Mouse (Mus musculus): Measurements from ENCODE around the gene Gm11168. TPM values are rescaled to one million over a fixed set of nuclear protein-coding genes. Genes with fewer than 3 reads are reported as not detected.
"Not testable (repeated sequence)": the region's sequence is repeated elsewhere in the genome, so short reads cannot be mapped to it uniquely, and the experiment has no call there.

Gm11168 gene
- total RNA-seq, 2 experiments from 2014 or later = not detected

DNA sequence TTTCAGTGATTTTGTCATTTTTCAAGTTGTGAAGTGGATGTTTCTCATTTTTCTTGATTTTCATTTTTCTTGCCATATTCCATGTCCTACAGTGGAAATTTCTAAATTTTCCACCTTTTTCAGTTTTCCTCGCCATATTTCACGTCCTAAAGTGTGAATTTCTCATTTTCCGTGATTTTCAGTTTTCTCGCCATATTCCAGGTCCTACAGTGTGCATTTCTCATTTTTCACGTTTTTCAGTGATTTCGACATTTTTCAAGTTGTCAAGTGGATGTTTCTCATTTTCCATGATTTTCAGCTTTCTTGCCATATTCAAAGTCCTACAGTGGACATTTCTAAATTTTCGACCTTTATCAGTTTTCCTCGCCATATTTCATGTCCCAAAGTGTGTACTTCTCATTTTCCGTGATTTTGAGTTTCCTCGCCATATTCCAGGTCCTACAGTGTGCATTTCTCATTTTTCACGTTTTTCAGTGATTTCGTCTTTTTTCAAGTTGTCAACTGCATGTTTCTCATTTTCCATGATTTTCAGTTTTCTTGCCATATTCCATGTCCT is 21.8 kb downstream of the Gm11168 start, which contains the start of gene Gm10717:
TSS of gene Gm10717 (plus strand) at position 506 of the 556 bp plus-strand sequence.
- DNase-seq (ENCODE audit: extremely low spot score in 1 of 2, low spot score in 1 of 2) = peak; percentile 9 to 13

DNA sequence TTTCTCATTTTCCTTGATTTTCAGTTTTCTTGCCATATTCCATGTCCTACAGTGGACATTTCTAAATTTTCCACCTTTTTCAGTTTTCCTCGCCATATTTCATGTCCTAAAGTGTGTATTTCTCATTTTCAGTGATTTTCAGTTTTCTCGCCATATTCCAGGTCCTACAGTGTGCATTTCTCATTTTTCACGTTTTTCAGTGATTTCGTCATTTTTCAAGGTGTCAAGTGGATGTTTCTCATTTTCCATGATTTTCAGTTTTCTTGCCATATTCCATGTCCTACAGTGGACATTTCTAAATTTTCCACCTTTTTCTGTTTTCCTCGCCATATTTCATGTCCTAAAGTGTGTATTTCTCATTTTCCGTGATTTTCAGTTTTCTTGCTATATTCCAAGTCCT is 22.5 kb downstream of the Gm11168 start:
- DNase-seq (ENCODE audit: extremely low spot score in 1 of 2, low spot score in 1 of 2) = peak; percentile 33 to 71

DNA sequence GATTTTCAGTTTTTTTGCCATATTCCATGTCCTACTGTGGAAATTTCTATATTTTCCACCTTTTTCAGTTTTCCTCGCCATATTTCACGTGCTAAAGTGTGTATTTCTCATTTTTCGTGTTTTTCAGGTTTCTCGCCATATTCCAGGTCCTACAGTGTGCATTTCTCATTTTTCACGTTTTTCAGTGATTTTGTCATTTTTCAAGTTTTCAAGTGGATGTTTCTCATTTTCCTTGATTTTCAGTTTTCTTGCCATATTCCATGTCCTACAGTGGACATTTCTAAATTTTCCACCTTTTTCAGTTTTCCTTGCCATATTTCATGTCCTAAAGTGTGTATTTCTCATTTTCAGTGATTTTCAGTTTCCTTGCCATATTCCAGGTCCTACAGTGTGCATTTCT is 23.0 kb downstream of the Gm11168 start:
- DNase-seq (ENCODE audit: extremely low spot score in 1 of 2, low spot score in 1 of 2) = not testable (repeated sequence)

DNA sequence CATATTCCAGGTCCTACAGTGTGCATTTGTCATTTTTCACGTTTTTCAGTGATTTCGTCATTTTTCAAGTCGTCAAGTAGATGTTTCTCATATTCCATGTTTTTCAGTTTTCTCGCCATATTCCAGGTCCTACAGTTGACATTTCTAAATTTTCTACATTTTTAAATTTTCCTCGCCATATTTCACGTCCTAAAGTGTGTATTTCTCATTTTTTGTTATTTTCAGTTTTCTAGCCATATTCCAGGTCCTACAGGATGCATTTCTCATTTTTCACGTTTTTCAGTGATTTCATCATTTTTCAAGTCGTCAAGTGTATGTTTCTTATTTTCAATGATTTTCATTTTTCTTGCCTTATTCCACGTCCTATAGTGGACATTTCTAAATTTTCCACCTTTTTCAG is 23.6 kb downstream of the Gm11168 start:
- DNase-seq (ENCODE audit: extremely low spot score in 1 of 2, low spot score in 1 of 2) = not testable (repeated sequence)

DNA sequence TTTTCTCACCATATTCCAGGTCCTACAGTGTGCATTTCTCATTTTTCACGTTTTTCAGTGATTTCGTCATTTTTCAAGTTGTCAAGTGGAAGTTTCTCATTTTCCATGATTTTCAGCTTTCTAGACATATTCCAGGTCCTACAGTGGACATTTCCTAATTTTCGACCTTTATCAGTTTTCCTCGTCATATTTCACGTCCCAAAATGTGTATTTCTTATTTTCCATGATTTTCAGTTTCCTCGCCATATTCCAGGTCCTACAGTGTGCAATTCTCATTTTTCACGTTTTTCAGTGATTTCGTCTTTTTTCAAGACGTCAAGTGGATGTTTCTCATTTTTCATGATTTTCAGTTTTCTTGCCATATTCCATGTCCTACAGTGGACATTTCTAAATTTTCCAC is 24.1 kb downstream of the Gm11168 start:
- DNase-seq (ENCODE audit: extremely low spot score in 1 of 2, low spot score in 1 of 2) = not testable (repeated sequence)

DNA sequence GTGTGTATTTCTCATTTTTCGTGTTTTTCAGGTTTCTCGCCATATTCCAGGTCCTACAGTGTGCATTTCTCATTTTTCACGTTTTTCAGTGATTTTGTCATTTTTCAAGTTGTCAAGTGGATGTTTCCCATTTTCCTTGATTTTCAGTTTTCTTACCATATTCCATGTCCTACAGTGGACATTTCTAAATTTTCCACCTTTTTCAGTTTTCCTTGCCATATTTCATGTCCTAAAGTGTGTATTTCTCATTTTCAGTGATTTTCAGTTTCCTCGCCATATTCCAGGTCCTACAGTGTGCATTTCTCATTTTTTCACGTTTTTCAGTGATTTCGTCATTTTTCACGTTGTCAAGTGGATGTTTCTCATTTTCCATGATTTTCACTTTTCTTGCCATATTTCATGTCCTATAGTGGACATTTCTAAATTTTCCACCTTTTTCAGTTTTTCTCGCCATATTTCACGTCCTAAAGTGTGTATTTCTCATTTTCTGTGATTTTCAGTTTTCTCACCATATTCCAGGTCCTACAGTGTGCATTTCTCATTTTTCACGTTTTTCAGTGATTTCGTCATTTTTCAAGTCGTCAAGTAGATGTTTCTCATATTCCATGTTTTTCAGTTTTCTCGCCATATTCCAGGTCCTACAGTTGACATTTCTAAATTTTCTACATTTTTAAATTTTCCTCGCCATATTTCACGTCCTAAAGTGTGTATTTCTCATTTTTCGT is 26.3 kb downstream of the Gm11168 start:
- DNase-seq (ENCODE audit: extremely low spot score in 1 of 2, low spot score in 1 of 2) = peak in 1 of 2 experiments; percentile 1

DNA sequence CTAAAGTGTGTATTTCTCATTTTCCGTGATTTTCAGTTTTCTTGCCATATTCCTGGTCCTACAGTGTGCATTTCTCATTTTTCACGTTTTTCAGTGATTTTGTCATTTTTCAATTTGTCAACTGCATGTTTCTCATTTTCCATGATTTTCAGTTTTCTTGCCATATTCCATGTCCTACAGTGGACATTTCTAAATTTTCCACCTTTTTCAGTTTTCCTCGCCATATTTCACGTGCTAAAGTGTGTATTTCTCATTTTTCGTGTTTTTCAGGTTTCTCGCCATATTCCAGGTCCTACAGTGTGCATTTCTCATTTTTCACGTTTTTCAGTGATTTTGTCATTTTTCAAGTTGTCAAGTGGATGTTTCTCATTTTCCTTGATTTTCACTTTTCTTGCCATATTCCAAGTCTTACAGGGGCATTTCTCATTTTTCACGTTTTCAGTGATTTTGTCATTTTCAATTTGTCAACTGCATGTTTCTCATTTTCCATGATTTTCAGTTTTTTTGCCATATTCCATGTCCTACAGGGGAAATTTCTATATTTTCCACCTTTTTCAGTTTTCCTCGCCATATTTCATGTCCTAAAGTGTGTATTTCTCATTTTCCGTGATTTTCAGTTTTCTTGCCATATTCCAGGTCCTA is 27.7 kb downstream of the Gm11168 start:
- not testable (repeated sequence) for DNase-seq (ENCODE audit: extremely low spot score in 1 of 2, low spot score in 1 of 2)

DNA sequence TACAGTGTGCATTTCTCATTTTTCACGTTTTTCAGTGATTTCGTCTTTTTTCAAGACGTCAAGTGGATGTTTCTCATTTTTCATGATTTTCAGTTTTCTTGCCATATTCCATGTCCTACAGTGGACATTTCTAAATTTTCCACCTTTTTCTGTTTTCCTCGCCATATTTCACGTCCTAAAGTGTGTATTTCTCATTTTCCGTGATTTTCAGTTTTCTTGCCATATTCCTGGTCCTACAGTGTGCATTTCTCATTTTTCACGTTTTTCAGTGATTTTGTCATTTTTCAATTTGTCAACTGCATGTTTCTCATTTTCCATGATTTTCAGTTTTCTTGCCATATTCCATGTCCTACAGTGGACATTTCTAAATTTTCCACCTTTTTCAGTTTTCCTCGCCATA is 31.2 kb downstream of the Gm11168 start, which contains the start of gene Gm17535:
TSS of gene Gm17535 (plus strand) at position 301 of the 400 bp plus-strand sequence.
- not testable (repeated sequence) for DNase-seq (ENCODE audit: extremely low spot score in 1 of 2, low spot score in 1 of 2)

DNA sequence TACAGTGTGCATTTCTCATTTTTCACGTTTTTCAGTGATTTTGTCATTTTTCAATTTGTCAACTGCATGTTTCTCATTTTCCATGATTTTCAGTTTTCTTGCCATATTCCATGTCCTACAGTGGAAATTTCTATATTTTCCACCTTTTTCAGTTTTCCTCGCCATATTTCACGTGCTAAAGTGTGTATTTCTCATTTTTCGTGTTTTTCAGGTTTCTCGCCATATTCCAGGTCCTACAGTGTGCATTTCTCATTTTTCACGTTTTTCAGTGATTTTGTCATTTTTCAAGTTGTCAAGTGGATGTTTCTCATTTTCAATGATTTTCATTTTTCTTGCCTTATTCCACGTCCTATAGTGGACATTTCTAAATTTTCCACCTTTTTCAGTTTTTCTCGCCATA is 33.4 kb downstream of the Gm11168 start, which contains the start of gene Gm10715:
TSS of gene Gm10715 (plus strand) at position 301 of the 400 bp plus-strand sequence.
- DNase-seq (ENCODE audit: extremely low spot score in 1 of 2, low spot score in 1 of 2) = not testable (repeated sequence)

DNA sequence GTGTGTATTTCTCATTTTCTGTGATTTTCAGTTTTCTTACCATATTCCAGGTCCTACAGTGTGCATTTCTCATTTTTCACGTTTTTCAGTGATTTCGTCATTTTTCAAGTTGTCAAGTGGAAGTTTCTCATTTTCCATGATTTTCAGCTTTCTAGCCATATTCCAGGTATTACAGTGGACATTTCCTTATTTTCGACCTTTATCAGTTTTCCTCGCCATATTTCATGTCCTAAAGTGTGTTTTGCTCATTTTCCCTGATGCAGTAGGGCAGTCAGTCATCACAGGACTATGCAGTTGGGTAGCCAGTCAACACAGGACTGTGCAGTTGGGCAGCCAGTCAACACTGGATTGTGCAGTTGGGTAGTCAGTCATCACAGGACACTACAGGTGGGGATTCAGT is 35.0 kb downstream of the Gm11168 start:
- not testable (repeated sequence) for DNase-seq (ENCODE audit: extremely low spot score in 1 of 2, low spot score in 1 of 2)

Small RNA genes within 50 kb of the gene (microRNA-seq; reads per million reads assigned to microRNA genes)
- 0 reads per million in 2 experiments for gene Mir101c

Other genes starting within 250 kb of the Gm11168 start
- not detected for gene Gm10722, start 2.4 kb upstream of the Gm11168 start, total RNA-seq (2021)
- under 1 TPM in 1 of 2 experiments, not detected in 1; 0.85 TPM for gene Gm10721, start 9.8 kb downstream of the Gm11168 start, total RNA-seq (2021)
- not detected for gene Gm10720, start 12.3 kb downstream of the Gm11168 start, total RNA-seq (2021)
- under 1 TPM; 0.42 to 0.89 TPM for gene Gm10719, start 14.1 kb downstream of the Gm11168 start, total RNA-seq (2021)
- 1 to 10 TPM in 1 of 2 experiments, not detected in 1; 1.3 TPM for gene Gm10718, start 20.2 kb downstream of the Gm11168 start, total RNA-seq (2021)
- not detected for gene Gm10717, start 22.1 kb downstream of the Gm11168 start, total RNA-seq (2021)
- gene Gm17535, start 31.3 kb downstream of the Gm11168 start, total RNA-seq (2021) = not detected
- gene Gm10715, start 33.5 kb downstream of the Gm11168 start, total RNA-seq (2021) = not detected

Data from layer of hippocampus, postnatal 25 days (tissue).